Mouse (Mus musculus) midbrain, embryonic 12.5 days (tissue): ENCODE data around the gene Pla2g15. TPM values are rescaled to one million over a fixed set of nuclear protein-coding genes. Genes with fewer than 3 reads are reported as not detected.

Experiments used
- ATAC-seq: fragments of 200-750 bp; cut with Nextera tagmentation; 2 replicates; pipeline ENCODE4 v1.8.0; 2017; ENCODE audit warnings: low read depth, moderate TSS enrichment, moderate library complexity; ENCODE audit not compliant: low FRiP score
- H3K27ac ChIP-seq: fragments of 300-500 bp; sonication (generic); replicated peaks from 2 replicates; pipeline ENCODE4 v1.5.1; 2016; ENCODE audit warnings: mild to moderate bottlenecking
- H3K27me3 ChIP-seq: fragments of 300-500 bp; sonication (generic); 2 replicates; pipeline ENCODE4 v1.6.1; 2016; ENCODE audit warnings: mild to moderate bottlenecking
- H3K36me3 ChIP-seq: fragments of 300-500 bp; sonication (generic); 2 replicates; pipeline ENCODE4 v1.6.1; 2016
- H3K4me1 ChIP-seq: fragments of 300-500 bp; sonication (generic); 2 replicates; pipeline ENCODE4 v1.6.1; 2016
- H3K4me2 ChIP-seq: fragments of 300-500 bp; sonication (generic); replicated peaks from 2 replicates; pipeline ENCODE4 v1.6.1; 2016; ENCODE audit warnings: mild to moderate bottlenecking, moderate library complexity
- H3K4me3 ChIP-seq: fragments of 300-500 bp; sonication (generic); 2 replicates; pipeline ENCODE4 v1.5.1; 2016; ENCODE audit warnings: mild to moderate bottlenecking
- H3K9ac ChIP-seq: fragments of 300-500 bp; sonication (generic); replicated peaks from 2 replicates; pipeline ENCODE4 v1.6.1; 2016; ENCODE audit warnings: mild to moderate bottlenecking, moderate library complexity
- H3K9me3 ChIP-seq: fragments of 300-500 bp; sonication (generic); 2 replicates; pipeline ENCODE4 v1.6.1; 2016; ENCODE audit warnings: mild to moderate bottlenecking
- WGBS: fragments of 180-500 bp; shearing (Covaris S2); methylation state at CpG from one replicate; pipeline ENCODE4 v1.1.7; 2016; 5-methylcytosine and 5-hydroxymethylcytosine counted together
- polyA plus RNA-seq: library from polyadenylated mRNA; unstranded; fragments of >200 nt; fragmentation: Nextera tagmentation; extraction: Ambion mirVana; gene quantifications from 2 replicates; pipeline ENCODE4 v1.2.1, GENCODE M21; 2016

Pla2g15 gene
- polyA plus RNA-seq, 1 experiment from 2014 or later = 16.7 TPM

GRCm38 (mm10) chr8:106151041-106151440, 842 bp downstream of the Pla2g15 start:
- WGBS = 85% methylated on average over 9 of the region's 9 CpGs

GRCm38 (mm10) chr8:106152876-106153275, 2.7 kb downstream of the Pla2g15 start:
- Histone ChIP-seq H3K4me2 (no peak overlapping the region), H3K4me3 (no peak overlapping the region), H3K9ac (no peak overlapping the region), H3K4me1 (peaks cover 13% of the 10 kb centered on the region), H3K27ac (no peak overlapping the region), H3K27me3 (no peaks in the 10 kb centered on the region), H3K9me3 (no peaks in the 10 kb centered on the region), H3K36me3 (peaks cover 10% of the 10 kb centered on the region; the same call in 1 of the 2 replicates)
- 82% methylated on average over 4 of the region's 4 CpGs for WGBS
- ATAC-seq = no peak

More at GRCm38 (mm10) chr8:106151041-106151440, 842 bp downstream of the Pla2g15 start:
- Histone ChIP-seq H3K4me2 (peak overlapping the region; percentile 74), H3K27ac (no peak overlapping the region), H3K4me1 (peaks cover 13% of the 10 kb centered on the region), H3K27me3 (no peaks in the 10 kb centered on the region), H3K9me3 (no peaks in the 10 kb centered on the region), H3K9ac (0 out of 2 replicates have a peak overlapping the region, but pooled peaks have one; percentile 74), H3K4me3 (peak overlapping the region; percentile 59), H3K36me3 (peaks cover 7% of the 10 kb centered on the region; the same call in 1 of the 2 replicates)
- ATAC-seq = no peak

- ATAC-seq = no peak
- no peak overlapping the region for H3K4me3 ChIP-seq
- no peak overlapping the region for H3K9ac ChIP-seq
- H3K9me3 ChIP-seq = no peaks in the 10 kb centered on the region
- no peaks in the 10 kb centered on the region for H3K27me3 ChIP-seq
- WGBS = 90% methylated on average over 1 of the region's 1 CpGs
- H3K27ac ChIP-seq = no peak overlapping the region
- H3K36me3 ChIP-seq = peaks cover 36% of the 10 kb centered on the region
- no peaks in the 10 kb centered on the region for H3K4me1 ChIP-seq
- no peak overlapping the region for H3K4me2 ChIP-seq
Measured at GRCm38 (mm10) chr8:106157419-106157818, 7.2 kb downstream of the Pla2g15 start.

GRCm38 (mm10) chr8:106158381-106158780, 8.2 kb downstream of the Pla2g15 start:
- no peaks in the 10 kb centered on the region for H3K27me3 ChIP-seq
- no peak for ATAC-seq
- H3K9me3 ChIP-seq = no peaks in the 10 kb centered on the region
- peaks cover 45% of the 10 kb centered on the region for H3K36me3 ChIP-seq
- no peaks in the 10 kb centered on the region for H3K4me1 ChIP-seq
- H3K9ac ChIP-seq = no peak overlapping the region
- no peak overlapping the region for H3K4me3 ChIP-seq
- no peak overlapping the region for H3K27ac ChIP-seq
- WGBS = 94% methylated on average over 10 of the region's 10 CpGs
- H3K4me2 ChIP-seq = no peak overlapping the region

GRCm38 (mm10) chr8:106159876-106160275, 9.7 kb downstream of the Pla2g15 start:
- no peak for ATAC-seq
- Histone ChIP-seq H3K9me3 (no peaks in the 10 kb centered on the region), H3K36me3 (peaks cover 54% of the 10 kb centered on the region), H3K4me1 (no peaks in the 10 kb centered on the region), H3K9ac (no peak overlapping the region), H3K4me2 (no peak overlapping the region), H3K4me3 (no peak overlapping the region), H3K27me3 (no peaks in the 10 kb centered on the region), H3K27ac (no peak overlapping the region)
- 92% methylated on average over 6 of the region's 6 CpGs for WGBS

- H3K4me1 ChIP-seq = peaks cover 3% of the 10 kb centered on the region; the same call in 1 of the 2 replicates
- no peak overlapping the region for H3K4me2 ChIP-seq
- no peak for ATAC-seq
- 96% methylated on average over 9 of the region's 9 CpGs for WGBS
- no peaks in the 10 kb centered on the region for H3K27me3 ChIP-seq
- peaks cover 45% of the 10 kb centered on the region for H3K36me3 ChIP-seq
- H3K9ac ChIP-seq = no peak overlapping the region
- H3K27ac ChIP-seq = no peak overlapping the region
- H3K4me3 ChIP-seq = no peak overlapping the region
- H3K9me3 ChIP-seq = no peaks in the 10 kb centered on the region
Measured at GRCm38 (mm10) chr8:106163251-106163650, 13.1 kb downstream of the Pla2g15 start.

- H3K4me2 ChIP-seq = no peak overlapping the region
- WGBS = 51% methylated on average over 4 of the region's 4 CpGs
- no peak overlapping the region for H3K9ac ChIP-seq
- no peak for ATAC-seq
- peaks cover 41% of the 10 kb centered on the region for H3K36me3 ChIP-seq
- peaks cover 10% of the 10 kb centered on the region for H3K4me1 ChIP-seq
- no peaks in the 10 kb centered on the region for H3K27me3 ChIP-seq
- H3K27ac ChIP-seq = no peak overlapping the region
- no peak overlapping the region for H3K4me3 ChIP-seq
- H3K9me3 ChIP-seq = no peaks in the 10 kb centered on the region
Measured at GRCm38 (mm10) chr8:106165460-106165859, 15.3 kb downstream of the Pla2g15 start.

GRCm38 (mm10) chr8:106168356-106169016, 18.3 kb downstream of the Pla2g15 start, which contains the start of gene Slc7a6:
Gene Slc7a6 (plus strand): TSS chr8:106168857.
- peak within 1 kb of the TSS; percentile 87 for H3K27ac ChIP-seq
- no peaks in the 10 kb centered on the region for H3K27me3 ChIP-seq
- 1% methylated on average over 59 of the region's 59 CpGs for WGBS
- peak within 1 kb of the TSS; percentile 87 for H3K9ac ChIP-seq
- ATAC-seq = peak; percentile 90
- H3K9me3 ChIP-seq = no peaks in the 10 kb centered on the region
- H3K36me3 ChIP-seq = peaks cover 11% of the 10 kb centered on the region
- peaks cover 10% of the 10 kb centered on the region for H3K4me1 ChIP-seq
- peak within 1 kb of the TSS; percentile 91 for H3K4me3 ChIP-seq
- H3K4me2 ChIP-seq = peak within 1 kb of the TSS; percentile 85

GRCm38 (mm10) chr8:106169017-106169933, 19.1 kb downstream of the Pla2g15 start:
- Histone ChIP-seq H3K9me3 (no peaks in the 10 kb centered on the region), H3K9ac (peak overlapping the region; percentile 87), H3K4me2 (peak overlapping the region; percentile 85), H3K36me3 (peaks cover 3% of the 10 kb centered on the region; the same call in 1 of the 2 replicates), H3K27ac (peak overlapping the region; percentile 87), H3K27me3 (no peaks in the 10 kb centered on the region), H3K4me1 (peaks cover 10% of the 10 kb centered on the region), H3K4me3 (peak overlapping the region; percentile 91)
- ATAC-seq = peak; percentile 64
- 3% methylated on average over 51 of the region's 54 CpGs for WGBS

- Histone ChIP-seq H3K27me3 (no peaks in the 10 kb centered on the region), H3K27ac (no peak overlapping the region), H3K4me2 (peak overlapping the region; percentile 85), H3K36me3 (no peaks in the 10 kb centered on the region), H3K4me1 (peaks cover 10% of the 10 kb centered on the region), H3K9me3 (no peaks in the 10 kb centered on the region), H3K4me3 (peak overlapping the region; percentile 91), H3K9ac (peak overlapping the region; percentile 87)
- WGBS = 46% methylated on average over 6 of the region's 6 CpGs
- ATAC-seq = no peak
Measured at GRCm38 (mm10) chr8:106169934-106170480, 19.8 kb downstream of the Pla2g15 start.

- Histone ChIP-seq H3K27me3 (no peaks in the 10 kb centered on the region), H3K36me3 (no peaks in the 10 kb centered on the region), H3K9me3 (no peaks in the 10 kb centered on the region), H3K27ac (no peak overlapping the region), H3K4me3 (no peak overlapping the region), H3K9ac (no peak overlapping the region), H3K4me2 (no peak overlapping the region), H3K4me1 (peaks cover 19% of the 10 kb centered on the region)
- WGBS = 95% methylated on average over 3 of the region's 3 CpGs
- ATAC-seq = no peak
Measured at GRCm38 (mm10) chr8:106173566-106173965, 23.4 kb downstream of the Pla2g15 start.
